Mouse (Mus musculus) frontal cortex, adult 2 months (tissue): ENCODE measurements around the gene Ski. TPM values are rescaled to one million over a fixed set of nuclear protein-coding genes. Genes with fewer than 3 reads are reported as not detected.

Source experiments
- DNase-seq, 2 experiments: peaks; one replicate each; pipeline ENCODE4 v3.0.0; 2022; ENCODE audit warnings: low spot score in 1 of 2; ENCODE audit errors: extremely low spot score in 1 of 2
- polyA plus RNA-seq: library from polyadenylated mRNA; depleted of rRNA; stranded (reverse); fragments of >200 nt; gene quantifications from 2 replicates; pipeline ENCODE4 v1.2.3, GENCODE M21; 2012

The Ski gene
- polyA plus RNA-seq, 1 experiment, result 76.4 TPM

DNA sequence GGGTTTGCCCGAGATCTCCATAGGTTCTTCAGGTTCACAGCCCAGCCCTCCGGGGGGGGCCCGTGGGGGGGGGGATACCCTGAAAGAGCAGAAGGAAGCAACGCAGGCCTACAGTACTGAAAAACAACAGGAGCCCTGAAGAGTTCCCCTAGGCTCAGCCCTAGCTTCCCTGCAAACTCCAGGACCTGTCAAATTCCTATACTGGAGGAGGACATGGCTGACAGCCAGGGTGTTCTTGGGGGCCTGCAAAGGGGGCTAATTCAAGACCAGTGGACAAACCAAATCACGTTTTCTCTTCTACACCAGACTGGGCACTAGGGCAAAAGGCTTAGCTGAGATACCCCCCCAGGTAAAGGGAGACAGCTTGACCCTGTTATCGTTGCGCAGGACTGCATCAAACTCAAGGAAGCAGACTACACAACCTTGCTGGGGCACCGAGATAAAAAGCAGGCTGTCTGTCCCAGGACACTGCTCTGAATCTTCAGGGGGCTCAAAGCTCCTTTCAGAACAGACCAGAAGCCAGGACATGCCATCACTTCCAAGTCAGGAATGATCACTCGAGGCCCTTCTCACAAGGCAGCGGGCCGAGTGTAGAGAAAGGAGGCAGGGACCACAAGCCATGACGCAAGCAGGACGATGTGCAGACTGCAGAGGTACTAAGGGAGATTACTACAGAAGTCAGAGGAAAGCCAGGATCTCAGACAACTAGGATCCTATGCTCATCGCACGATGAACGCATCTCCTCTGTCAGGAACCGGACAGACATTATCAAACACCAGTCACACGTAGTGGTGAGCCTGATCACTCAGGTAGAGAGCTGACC is 37.9 kb downstream of the Ski start:
- DNase-seq, result no peak

- DNase-seq, result no peak
Observed at GRCm38 (mm10) chr4:155183201-155183600, 39.2 kb downstream of the Ski start.

DNA sequence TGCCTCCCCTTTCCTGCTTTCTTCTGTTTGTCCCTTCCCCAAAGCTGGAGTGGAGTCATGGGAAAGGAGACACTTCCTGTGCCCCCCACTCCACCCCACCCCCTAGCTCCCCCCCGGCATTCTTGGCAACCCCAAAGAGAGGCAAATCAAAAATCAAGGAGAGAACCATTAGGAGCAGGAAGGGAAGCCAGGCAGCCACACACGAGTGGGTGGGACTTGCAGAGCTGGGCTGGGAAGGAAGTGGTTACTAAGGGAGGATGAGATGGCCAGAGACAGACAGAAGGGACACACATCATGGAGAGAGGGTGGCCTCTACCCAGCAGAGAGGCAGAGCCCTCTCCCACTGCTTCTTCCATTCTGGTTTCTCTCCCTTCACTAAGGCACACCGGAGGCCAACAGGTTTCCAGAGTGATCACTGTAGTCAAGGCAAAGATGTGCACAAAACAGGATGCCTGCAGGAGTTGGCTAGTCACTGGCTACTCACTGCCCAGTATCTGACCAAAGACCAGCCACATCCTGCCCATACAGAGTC is 43.3 kb downstream of the Ski start:
- no peak for DNase-seq

DNA sequence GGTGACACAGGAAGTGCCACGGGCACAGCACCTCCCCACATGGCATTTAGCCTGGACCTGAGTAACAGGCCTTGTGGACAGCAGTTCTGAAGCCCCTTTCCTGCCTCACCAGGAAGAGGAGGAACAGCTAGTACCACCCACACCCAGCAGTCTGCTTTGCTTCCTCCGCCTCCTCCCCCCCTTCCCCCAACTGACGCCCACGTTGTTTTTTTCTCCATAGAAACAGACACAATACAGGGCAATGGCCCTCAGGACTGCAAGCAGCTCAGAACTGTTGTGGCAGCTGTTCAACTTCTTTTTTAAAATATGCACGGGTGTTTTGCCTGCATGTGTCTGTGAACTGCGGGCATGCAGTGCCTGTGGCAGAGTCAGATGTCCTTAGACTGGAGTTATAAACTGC is 44.1 kb downstream of the Ski start:
- peak in 1 of 2 experiments; percentile 41 for DNase-seq

DNA sequence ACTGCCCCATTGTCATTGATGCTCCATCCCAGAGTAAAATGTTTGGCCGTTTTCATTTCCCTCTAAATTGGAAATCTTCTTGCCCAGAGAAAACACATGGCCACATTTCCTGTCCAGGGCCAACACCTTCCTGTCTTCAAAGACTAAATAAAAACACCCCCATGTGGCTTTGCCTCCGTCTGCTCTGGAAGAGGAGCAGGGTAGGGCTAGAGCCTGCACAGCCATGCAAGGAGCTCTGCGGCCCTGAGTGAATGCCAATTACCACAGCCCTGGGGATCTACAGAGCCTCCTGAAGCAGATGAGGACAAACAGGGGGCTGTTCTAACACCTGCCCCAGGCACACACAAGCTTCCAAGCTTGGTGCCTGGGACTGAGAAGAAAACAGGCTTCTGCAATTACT is 46.2 kb downstream of the Ski start:
- no peak for DNase-seq

DNA sequence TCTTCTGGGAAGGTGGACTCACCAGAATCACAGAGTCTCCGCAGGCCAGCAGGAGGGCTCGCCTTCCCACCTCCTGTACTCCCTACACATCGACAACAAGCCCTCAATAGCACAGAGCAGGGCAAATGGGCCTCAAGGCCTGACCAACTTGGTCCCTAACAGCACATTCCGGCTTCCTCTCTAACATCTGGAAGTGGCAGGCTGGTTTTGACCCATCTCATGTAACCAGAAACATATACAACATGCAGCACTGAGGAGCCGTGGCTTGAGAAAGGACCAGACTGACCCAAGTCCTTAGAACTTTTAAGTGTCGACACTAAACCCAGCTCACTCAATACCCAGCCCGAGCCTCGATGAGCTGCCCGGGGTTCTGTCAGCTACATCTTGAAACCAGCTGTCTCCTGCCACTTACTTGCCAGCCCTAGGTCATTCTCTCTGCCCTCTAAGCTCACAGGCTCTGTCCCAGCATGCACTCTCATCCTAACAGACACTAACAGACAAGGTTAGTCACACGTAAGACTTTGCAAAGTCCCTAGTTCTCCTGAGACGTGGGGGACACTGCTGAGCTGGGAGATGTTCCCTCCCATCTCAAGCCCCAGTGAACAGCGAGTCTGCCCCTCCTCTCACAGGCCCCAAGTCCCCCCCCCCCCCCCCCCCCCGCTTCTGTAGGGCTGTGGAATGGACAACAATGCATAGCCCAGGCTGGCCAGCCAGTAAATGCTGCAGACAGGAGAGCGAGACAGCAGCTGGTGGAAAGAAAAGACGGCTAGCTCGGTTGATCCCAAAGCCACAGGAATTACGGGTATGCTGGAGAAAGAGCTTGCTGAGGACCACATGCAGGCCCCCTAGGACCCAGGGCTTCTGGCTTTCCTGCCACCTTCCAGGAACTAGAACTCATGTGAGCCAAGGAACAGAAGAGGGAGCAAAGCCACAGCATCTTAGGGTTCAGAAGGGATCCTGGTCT is 48.3 kb downstream of the Ski start:
- no peak for DNase-seq

GRCm38 (mm10) chr4:155172909-155173821 is 49.2 kb downstream of the Ski start:
- peak; percentile 63 to 72 for DNase-seq

GRCm38 (mm10) chr4:155171961-155172533 is 50.3 kb downstream of the Ski start:
- DNase-seq, result peak; percentile 50 to 75

DNA sequence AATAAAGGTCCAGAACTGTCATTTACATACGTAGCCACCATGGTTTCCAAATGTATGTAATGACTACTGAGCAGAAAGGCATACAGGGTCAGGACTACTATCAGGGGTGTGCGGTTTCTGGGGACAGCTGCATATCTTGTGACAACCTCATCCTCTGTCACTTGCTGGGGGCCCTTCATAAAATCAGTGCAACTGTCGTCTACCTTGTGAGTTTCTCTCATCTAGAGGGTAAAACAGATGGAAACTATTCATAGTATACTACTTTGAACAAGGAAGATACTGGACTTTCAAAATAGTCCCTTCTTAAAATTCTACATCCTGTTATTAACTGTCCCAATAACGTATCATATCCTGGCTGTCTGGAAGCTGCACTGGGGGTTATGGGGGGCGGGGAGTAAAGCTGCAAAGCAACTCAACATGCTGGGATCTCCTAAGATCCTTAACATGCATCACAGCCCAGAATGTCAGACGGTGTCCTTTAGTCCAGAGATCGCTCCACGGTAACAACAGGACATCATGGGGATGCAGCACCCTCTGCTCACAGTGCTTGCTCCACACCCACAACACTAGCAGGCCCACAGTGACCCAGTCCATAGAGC is 51.7 kb downstream of the Ski start:
- no peak for DNase-seq

GRCm38 (mm10) chr4:155168835-155169252 is 53.5 kb downstream of the Ski start:
- DNase-seq, result no peak

DNA sequence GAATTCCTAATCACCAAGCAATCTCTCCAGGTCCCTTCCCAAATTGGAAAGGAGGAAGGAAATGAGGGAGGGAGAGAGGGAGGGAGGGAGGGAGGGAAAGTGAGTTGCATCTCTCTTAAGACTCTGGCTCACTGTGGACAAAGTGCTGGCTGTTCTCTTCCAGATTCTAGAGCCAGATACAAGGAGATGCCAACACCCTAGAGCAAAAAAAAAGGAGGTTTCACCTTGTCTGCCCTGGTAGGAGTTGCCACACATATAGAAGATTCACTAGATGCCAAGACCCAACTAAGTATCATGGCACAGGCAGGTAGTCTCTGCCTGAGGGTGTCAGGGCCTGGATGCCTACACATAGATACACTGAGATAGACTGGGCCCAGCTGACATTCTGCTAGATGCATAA is 56.5 kb downstream of the Ski start:
- DNase-seq, result no peak

DNA sequence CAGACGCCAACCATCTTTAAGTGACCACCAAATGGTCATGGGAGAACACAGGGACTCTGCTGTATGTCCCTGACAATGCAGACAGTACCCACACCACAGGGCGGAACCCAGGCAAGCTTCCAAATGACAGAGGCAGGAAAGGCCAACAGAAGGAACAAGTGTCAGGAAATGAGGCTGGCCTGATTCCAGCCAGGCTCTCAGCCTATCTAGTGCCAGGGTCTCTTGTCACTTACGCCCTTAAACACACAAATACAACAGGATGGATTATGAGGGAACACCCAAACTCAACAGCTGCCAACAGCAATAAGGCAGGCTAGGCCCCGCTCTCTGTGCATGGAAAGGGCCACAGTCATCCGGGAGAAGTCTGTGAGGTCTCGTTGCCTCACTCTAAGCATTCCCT is 57.8 kb downstream of the Ski start:
- DNase-seq, result no peak

DNA sequence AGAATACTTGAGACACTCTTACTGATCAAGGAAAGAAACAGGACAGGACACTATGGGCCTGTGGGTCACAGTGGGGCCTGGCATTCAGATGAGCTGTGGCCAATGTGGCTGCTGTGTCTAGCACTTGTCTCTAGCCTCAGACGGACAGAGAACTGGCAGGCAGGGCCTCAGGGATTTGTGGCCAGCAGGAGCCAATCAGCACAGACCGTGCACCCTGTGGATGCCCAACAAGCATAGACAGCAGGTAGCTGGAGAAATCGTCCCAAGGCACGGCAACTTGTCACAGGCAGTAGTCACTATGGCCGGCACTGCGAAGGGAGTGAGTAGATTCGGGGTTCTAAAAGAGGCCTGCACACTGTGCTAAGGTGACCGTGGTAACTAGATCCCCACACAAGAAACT is 58.7 kb downstream of the Ski start:
- no peak for DNase-seq

DNA sequence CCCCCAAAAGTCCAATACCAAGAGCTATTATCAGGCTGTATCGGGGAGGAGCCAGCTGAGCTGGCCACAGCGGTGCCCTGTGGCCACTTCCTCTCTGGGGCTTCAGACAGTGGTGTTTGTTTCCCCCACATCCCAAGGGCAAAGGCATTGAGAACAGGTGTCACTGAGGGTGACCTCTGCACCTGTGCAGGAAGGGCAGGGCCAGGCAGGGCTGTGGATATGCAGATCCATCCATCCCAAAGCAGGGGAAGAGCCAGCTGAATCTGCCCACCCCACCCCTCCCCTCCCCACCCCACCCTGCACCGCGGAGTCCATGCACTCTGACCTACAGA is 59.1 kb downstream of the Ski start:
- DNase-seq, result no peak

- no peak for DNase-seq
Observed at GRCm38 (mm10) chr4:155162433-155163319, 59.7 kb downstream of the Ski start.

DNA sequence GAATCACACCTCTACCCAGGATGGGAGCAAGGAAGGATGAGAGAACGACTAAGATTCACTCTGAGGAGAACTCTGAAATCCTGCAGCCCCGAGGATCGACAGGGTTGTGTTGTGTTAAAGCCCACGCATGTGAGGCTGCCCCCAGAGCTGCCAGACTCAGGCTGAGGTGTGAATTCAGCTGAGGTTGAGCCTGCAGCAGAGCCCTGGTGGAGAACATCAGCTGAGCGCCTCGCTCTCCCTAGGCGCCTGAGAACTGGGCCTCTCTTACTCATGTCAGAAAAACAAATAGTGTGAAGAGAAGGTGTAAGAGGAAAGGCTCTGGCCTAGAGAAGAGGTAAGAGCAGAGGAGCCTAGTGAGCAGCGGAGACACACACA is 63.9 kb downstream of the Ski start:
- peak in 1 of 2 experiments; percentile 35 for DNase-seq

DNA sequence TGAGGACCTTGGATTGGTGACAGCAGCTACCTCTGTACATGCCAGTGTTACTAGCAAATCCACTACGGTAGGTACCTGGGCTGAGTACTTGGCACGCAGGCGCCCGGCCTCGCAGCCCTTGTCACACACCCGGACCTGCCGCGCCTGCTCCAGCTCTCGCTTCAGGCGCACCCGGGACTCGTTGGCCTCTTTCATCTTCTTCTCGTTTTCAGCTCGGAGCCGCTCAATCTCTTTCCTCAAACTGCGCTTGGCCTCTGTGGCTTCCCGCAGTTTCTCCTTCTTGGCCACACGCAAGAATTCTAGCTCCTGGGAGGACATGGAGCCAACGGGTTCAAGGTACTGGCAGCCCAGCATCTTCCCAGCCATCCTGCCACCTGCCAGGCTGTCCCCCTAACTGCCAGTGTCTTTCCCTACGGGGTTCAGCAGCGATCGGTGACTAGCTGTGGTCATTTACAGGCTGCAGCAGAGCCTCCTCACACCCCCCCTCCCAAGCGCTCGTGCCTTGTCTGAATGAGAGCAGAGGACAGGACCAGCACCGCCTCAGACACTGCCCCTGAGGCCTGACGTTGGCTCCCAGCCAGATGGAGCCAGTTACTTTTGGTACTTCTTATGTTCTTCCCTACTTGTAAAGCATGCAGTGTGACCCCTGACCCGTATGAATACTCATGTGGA is 64.4 kb downstream of the Ski start:
- DNase-seq, result no peak

DNA sequence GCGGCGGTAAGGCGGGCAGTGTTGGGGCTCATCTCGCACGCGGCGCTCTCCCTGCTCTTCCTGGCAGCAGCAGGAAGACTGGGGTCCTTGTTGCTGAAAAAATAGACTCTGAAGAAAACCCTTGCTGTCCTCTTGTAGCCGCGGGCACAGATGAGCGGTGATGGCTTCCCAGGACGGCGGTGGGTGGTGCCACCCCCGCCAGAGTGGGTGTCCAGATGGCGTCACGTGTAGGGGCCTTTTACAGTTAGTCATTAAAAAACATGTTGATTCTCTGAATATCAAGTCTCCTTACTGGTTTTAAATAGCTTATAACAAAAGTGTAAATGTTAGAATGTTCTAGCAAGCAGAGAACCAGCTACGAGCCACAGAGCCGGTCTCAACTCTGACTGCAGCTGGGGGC is 65.7 kb downstream of the Ski start:
- DNase-seq, result no peak
